In genomic region chr4:137388983-137389382, GRCm38 (mm10) we compare ENCODE assay signal across 8 mouse cellular contexts. TPM values are rescaled to one million over a fixed set of nuclear protein-coding genes. Genes with fewer than 3 reads are reported as not detected.
DNase-seq lines count a peak whose midpoint lies in the region; ATAC-seq lines count a peak whose summit lies in the region.

No protein-coding gene starts in this region.

- H3K9me3 ChIP-seq in forebrain, embryonic 12.5 days: no peaks in the 10 kb centered on the region

- peak overlapping the region; percentile 74 for H3K4me3 ChIP-seq in forebrain, embryonic 12.5 days (replicated peaks)
- H3K4me3 ChIP-seq in macrophage (ENCODE audit: inconsistent target): peak overlapping the region; percentile 93

- no peaks in the 10 kb centered on the region for H3K27me3 ChIP-seq in forebrain, embryonic 12.5 days

- peaks cover 23% of the 10 kb centered on the region for H3K79me2 ChIP-seq in macrophage (ENCODE audit: inconsistent target)

- H3K4me1 ChIP-seq in forebrain, embryonic 12.5 days: peaks cover 15% of the 10 kb centered on the region

- ATAC-seq in forebrain, embryonic 12.5 days (ENCODE audit: low FRiP score): no peak
- ATAC-seq in monocyte, adult 5-6 weeks (replicated peaks; ENCODE audit: insufficient number of reproducible peaks, low FRiP score, low TSS enrichment, poor library complexity, severe bottlenecking): no peak; the same call in 1 of the 2 replicates

- WGBS in forebrain, embryonic 12.5 days: 46% methylated on average over 6 of the region's 6 CpGs
- WGBS in macrophage (ENCODE audit: missing documents): 9% methylated on average over 5 of the region's 6 CpGs

- H3K4me2 ChIP-seq in forebrain, embryonic 12.5 days: peak overlapping the region; percentile 90

- no peaks in the 10 kb centered on the region for H3K36me3 ChIP-seq in forebrain, embryonic 12.5 days (replicated peaks)
- no peaks in the 10 kb centered on the region for H3K36me3 ChIP-seq in macrophage (ENCODE audit: inconsistent target)

- H3K27ac ChIP-seq in forebrain, embryonic 12.5 days: no peak overlapping the region
- peak overlapping the region; percentile 96 for H3K27ac ChIP-seq in macrophage

- DNase-seq in lung, adult 18-20 months: peak; percentile 52 to 72
- DNase-seq in lung, postnatal 14 days: no peak
- DNase-seq in kidney, adult 8-10 months: peak; percentile 60 to 79
- no peak for DNase-seq in urinary bladder, postnatal 14 days (ENCODE audit: low spot score)
- DNase-seq in spleen, postnatal 10 days (ENCODE audit: low spot score in 2 of 2): no peak

- peak overlapping the region; percentile 88; the same call in 1 of the 2 replicates for H3K9ac ChIP-seq in forebrain, embryonic 12.5 days

RNA-seq across cellular contexts. Expression of gene Cela3a, which starts 20.6 kb away (rescaled TPM):
- not detected in 2 replicates for polyA plus RNA-seq in forebrain, embryonic 12.5 days (2016; fragmentation: Nextera tagmentation; extraction: Ambion mirVana)
- total RNA-seq in macrophage (2018; cell fraction: chromatin; rRNA removed): not detected
- not detected for total RNA-seq in macrophage (2018; cell fraction: cytosol; rRNA removed)
- total RNA-seq in macrophage (2018; cell fraction: nucleus; rRNA removed): not detected
- polyA plus RNA-seq in macrophage (2018): not detected in 3 replicates
- not detected in 3 replicates for total RNA-seq in monocyte, adult 5-6 weeks (2017)

RNA-seq across cellular contexts. Expression of gene Cdc42, which starts 31.5 kb away (rescaled TPM):
- 584 and 589 TPM in 2 replicates for polyA plus RNA-seq in forebrain, embryonic 12.5 days (2016; fragmentation: Nextera tagmentation; extraction: Ambion mirVana)
- 100 to 1,000 TPM; 124 to 290 (median 239) TPM for total RNA-seq in macrophage (2018; cell fraction: chromatin; rRNA removed)
- 100 to 1,000 TPM; 731 to 913 (median 795) TPM for total RNA-seq in macrophage (2018; cell fraction: cytosol; rRNA removed)
- 100 to 1,000 TPM; 294 to 817 (median 419) TPM for total RNA-seq in macrophage (2018; cell fraction: nucleus; rRNA removed)
- 706 to 958 TPM (median 881 TPM) in 3 replicates for polyA plus RNA-seq in macrophage (2018)
- total RNA-seq in monocyte, adult 5-6 weeks (2017): 966 to 1,065 TPM (median 980 TPM) in 3 replicates

RNA-seq across cellular contexts. Expression of gene Cela3b, which starts 41.4 kb away (rescaled TPM):
- polyA plus RNA-seq in forebrain, embryonic 12.5 days (2016; fragmentation: Nextera tagmentation; extraction: Ambion mirVana): not detected in 2 replicates
- total RNA-seq in macrophage (2018; cell fraction: chromatin; rRNA removed): not detected
- not detected for total RNA-seq in macrophage (2018; cell fraction: cytosol; rRNA removed)
- not detected for total RNA-seq in macrophage (2018; cell fraction: nucleus; rRNA removed)
- not detected in 3 replicates for polyA plus RNA-seq in macrophage (2018)
- total RNA-seq in monocyte, adult 5-6 weeks (2017): not detected in 3 replicates

Comparison
In these comparisons a context has a peak if more than half of its experiments do, and no peak if none do; other contexts are left out.
1. DNase-seq: peak in lung, adult 18-20 months (2 of 2) and kidney, adult 8-10 months (2 of 2); none in lung, postnatal 14 days (single experiment), urinary bladder, postnatal 14 days (single experiment) and spleen, postnatal 10 days (0 of 2).